Mouse (Mus musculus) erythroblast, embryonic 14.5 days (primary cell): ENCODE results near the gene Prn.

Experiments used
- GATA1 ChIP-seq: IDR thresholded peaks from 2 replicates; pipeline ENCODE4 v1.6.1; 2012; ENCODE audit warnings: low read length, inconsistent platforms, mixed read lengths
- TAL1 ChIP-seq: IDR thresholded peaks from 3 replicates; pipeline ENCODE4 v1.6.1; 2012; ENCODE audit warnings: low read length, inconsistent platforms, mixed read lengths

- TF ChIP-seq GATA1 (no peak), TAL1 (no peak)
Observed at GRCm38 (mm10) chr2:131912526-131913258, 2.9 kb downstream of the Prn start.
